Mouse (Mus musculus) spleen, adult 2 months (tissue): ENCODE measurements around the gene Tepsin.

Source experiments
- CTCF ChIP-seq: fragments of 200-500 bp; IDR thresholded peaks from 2 replicates; pipeline ENCODE4 v1.5.1; 2011; ENCODE audit warnings: mild to moderate bottlenecking, inconsistent platforms; ENCODE audit not compliant: insufficient read depth, insufficient read length, insufficient replicate concordance; ENCODE audit errors: extremely low read depth
- POLR2A ChIP-seq: fragments of 200-500 bp; IDR thresholded peaks from 2 replicates; pipeline ENCODE4 v1.6.1; 2011; ENCODE audit warnings: low read depth, low read length, inconsistent platforms

DNA sequence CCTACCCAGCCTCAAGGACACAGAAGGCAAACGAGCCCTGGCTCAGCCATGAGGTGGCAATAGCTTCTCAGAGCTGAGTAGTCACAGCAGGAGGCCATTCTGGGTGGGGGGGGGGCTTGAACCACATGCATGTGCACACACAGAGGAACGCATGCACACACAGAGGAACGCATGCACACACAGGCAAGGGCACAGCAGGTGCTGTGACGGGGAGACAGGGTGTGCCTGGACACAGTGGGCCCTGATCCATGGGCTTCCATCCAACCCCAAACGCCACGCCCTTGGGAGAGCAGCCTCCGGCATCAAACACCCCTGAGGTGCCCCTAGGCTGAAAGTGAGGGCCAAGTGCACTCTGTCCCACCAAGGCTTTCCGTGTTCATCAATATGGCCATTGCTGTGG, 37.7 kb upstream of the Tepsin start:
- TF ChIP-seq POLR2A = no peak
- TF ChIP-seq CTCF = no peak
